Mouse (Mus musculus): ENCODE measurements at regions not wholly inside any gene's neighbourhood (a gene's known extent, or its start where the extent isn't known, plus 50 kb on each side); places are given as distances from the start of the nearest gene placed in this dataset.

DNA sequence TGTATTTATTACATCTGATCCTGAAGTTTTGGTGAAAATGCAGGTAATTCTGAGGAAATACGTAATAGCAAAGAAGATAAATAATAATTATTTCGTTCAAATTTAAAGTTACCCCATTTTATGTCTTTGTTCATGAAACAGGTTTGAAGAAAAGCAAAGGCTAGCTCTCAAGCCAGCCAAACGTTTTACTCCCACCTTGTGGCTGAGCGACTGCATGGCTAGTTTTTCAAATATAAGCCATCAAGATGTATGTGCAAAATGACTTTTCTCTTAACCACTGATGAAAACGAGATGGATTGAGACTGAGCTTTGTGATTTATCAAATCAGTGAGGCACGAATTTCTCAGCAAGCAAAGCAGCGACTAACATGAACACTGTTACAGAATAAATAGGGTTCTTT lies 736.5 kb upstream of the Foxg1 start:
- no peak for ATAC-seq (ENCODE audit: extremely low read depth, insufficient number of reproducible peaks, low FRiP score, poor library complexity, severe bottlenecking)

DNA sequence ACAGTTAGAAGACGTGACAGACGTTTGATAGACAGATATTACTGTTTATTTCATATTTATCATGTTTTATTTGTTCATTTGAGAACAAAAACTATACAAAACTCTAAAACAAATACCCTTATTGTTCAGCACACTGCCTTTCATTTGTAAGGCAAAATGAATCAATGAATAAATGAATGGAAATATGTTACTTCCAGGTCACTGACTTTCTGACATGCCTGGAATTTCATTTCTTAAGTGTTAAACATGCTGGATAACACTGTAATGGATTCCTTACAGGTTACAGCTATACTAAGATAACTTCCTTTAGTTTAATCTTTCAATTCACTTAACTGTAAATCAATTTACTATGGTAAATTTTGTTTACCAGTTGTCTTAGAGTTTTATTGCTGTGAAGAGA lies 707.3 kb upstream of the Foxg1 start:
- ATAC-seq (ENCODE audit: extremely low read depth, insufficient number of reproducible peaks, low FRiP score, poor library complexity, severe bottlenecking), result no peak

DNA sequence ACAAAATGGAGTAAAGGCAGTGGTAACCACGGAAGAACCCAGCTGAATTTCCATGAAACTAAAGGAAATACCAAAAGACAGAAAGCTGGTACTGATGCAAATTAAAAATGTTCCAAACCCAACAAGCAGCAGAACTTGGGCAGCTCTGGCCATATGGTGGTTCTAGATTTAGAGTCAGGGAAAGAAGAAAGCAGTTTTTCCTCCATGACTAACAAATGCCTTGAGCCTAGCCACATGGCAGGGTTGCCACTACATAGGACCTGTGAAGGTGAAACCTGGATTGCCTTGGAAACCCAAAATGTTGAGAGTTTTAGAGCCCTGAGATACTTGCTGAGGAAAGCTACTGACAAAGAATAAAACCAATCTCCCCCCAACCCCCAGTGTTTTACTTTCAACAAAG lies 701.5 kb upstream of the Foxg1 start:
- no peak for ATAC-seq (ENCODE audit: extremely low read depth, insufficient number of reproducible peaks, low FRiP score, poor library complexity, severe bottlenecking)

DNA sequence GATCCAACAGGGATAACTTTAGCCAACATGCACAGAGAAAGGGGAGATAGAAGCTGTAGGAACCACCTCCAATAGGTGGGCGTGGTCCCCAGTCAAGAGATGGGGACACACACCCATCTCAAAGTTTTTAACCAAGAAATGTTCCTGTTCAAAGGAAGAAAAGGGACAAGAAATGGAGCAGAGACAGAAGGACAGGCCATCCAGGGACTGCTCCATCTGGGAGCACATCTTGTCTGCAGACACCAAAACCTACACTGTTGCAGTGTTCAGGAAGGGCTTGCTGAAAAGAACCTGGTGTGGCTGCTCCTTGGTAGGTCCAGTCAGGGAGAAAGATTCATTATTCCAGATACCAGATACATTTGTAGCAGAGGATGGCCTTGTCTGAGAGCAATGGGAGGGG lies 676.5 kb upstream of the Foxg1 start:
- ATAC-seq (ENCODE audit: extremely low read depth, insufficient number of reproducible peaks, low FRiP score, poor library complexity, severe bottlenecking), result no peak

DNA sequence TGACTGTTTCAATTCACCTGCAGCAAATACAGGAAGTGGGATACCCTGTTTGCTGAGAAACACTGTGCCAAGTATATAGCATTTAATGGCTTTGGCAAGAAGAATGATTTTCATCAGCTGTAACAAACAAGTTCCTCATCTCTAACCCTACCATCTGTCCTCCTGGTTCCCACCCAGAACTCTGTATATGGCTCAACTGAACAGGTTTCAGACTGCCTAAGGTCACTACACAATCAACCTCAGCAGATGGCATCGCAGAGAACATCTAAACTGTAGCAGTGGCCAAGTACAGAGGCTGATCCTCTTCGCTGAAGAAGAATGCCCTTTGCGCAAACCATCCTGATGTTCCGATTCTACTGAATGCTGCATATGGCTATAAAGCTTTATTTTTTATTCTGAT lies 668.8 kb upstream of the Foxg1 start:
- no peak for ATAC-seq (ENCODE audit: extremely low read depth, insufficient number of reproducible peaks, low FRiP score, poor library complexity, severe bottlenecking)

DNA sequence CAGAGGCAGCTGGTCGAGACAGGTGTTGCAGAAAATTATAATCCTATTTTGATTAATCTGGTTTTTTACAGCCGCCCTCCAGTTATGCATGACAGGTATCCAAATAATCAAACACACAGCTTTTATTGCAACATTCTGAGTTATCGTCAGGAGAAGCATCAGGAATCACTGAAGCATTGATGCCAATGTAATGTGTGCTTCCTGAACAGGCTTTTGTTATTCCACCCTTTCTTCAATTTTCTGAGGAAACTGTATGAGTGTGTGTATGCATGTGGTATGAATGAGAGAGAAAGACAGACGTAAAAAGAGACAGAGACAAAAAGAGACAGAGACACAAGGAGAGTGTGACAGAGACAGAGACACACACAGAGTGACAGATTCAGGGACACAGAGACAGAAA lies 652.6 kb upstream of the Foxg1 start:
- ATAC-seq (ENCODE audit: extremely low read depth, insufficient number of reproducible peaks, low FRiP score, poor library complexity, severe bottlenecking), result no peak

DNA sequence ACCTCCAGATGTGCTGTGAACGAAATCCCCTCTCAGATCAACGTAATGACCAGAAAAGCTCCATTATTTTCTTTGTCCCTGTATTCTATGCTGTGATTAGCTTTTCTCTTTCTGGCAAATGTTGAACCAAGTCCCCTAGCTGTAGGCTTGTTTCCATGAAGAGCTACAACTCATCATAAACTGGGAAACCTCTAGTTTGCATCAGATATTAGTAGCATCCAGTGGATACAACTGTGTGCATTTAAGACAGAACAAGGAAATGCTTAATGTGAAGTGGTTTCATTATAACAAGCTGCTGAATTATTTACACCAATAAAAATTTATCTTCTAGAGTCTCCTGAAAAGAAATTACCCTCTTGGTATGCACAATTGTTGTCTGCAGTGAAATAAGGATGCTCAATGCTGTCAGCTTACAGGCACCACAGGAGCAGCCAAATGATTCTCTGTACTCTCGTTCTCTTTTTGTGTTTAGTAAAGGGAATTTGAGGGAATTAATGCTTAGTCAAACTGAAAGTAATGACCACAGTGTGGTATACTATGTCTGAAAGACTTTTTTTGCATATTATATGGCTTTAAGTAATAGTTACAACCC lies 623.6 kb upstream of the Foxg1 start:
- no peak for ATAC-seq (ENCODE audit: extremely low read depth, insufficient number of reproducible peaks, low FRiP score, poor library complexity, severe bottlenecking)

All from neutrophil, adult 5-6 weeks (primary cell).